Mouse (Mus musculus) left cerebral cortex, postnatal 4 days (tissue): ENCODE data around the gene Lgi2. TPM values are rescaled to one million over a fixed set of nuclear protein-coding genes. Genes with fewer than 3 reads are reported as not detected.

Experiments
- DNase-seq: peaks from one replicate; pipeline ENCODE4 v3.0.0-alpha.2; 2022
- intact Hi-C: fragments of 180-260 bp; cut with DNase I; formaldehyde crosslinking; loops from one replicate; pipeline ENCODE4 v1.15.1; 2025
- total RNA-seq, 2 experiments: library from RNA; stranded (reverse); gene quantifications; 2 replicates each; pipeline ENCODE4 v1.2.3; 2021

Lgi2 gene
- 10 to 100 TPM; 32.3 to 33.9 TPM for total RNA-seq

DNA sequence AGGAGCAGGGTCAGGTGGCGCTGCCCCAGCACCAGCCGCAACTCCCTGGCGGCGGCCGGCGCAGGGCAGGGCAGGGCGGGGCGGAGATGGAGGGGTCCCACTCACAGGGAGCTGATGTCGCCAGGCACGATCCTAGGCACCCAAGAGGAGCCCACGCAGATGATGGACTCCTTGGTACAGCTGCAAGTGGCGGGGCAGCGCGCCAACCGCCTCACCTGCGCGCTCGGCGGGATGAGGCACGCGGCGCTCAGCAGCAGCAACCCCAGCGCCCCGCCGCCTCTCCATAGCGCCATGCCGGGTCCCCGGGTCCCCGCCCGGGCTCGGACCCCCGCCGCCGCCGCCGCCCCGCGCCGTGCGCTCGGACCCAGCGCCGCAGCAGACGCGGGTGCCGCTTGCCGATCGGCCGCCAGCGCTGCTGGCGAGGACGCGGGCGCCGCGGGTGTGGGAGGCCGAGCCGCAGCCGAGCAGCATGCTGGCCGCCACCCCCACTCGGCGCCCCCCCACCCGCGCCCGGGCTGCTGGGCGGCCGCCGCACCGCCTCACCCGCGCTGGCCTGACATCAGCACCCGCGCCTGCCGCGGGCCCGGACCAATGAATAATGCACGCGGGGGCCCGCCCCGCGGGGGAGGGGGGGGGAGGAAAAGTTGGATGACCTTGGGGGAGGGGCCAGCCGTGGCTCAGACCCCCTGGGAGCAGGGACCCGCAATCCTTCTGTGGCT is at the start of gene Lgi2:
Gene Lgi2, minus strand, starts transcription at position 650 of the 719 bp plus-strand sequence.
- intact Hi-C loops = loop anchor here (5.0 kb wide), 1 partner anchor 86 kb away; no protein-coding TSS in a partner anchor

GRCm38 (mm10) chr5:52615421-52615820 is 49.2 kb upstream of the Lgi2 start:
- DNase-seq = no peak
- intact Hi-C loops = no loop called here

More for the DNA sequence above, at the start of gene Lgi2:
- DNase-seq = peak; percentile 52

DNA sequence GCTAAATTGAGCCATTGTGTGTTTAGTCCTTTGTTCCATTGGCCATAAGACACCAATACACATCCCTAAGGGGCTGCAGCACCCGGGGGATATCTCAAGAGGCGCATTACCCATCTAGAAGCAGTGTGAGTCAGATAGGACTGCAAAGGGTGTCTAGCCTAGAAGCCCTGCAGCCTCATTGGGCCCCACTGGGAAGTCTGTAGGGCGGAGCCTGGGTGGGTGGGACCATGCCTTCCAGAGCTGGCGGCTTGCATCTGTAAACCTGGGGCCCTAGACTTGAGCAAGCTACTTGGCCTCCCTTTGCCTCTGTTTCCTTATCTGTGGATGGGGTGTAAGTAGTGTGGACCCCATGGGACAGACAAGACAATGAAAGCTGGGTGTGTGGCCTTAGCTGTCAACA is 48.4 kb upstream of the Lgi2 start:
- intact Hi-C loops = no loop called here
- no peak for DNase-seq

GRCm38 (mm10) chr5:52612776-52613175 is 46.5 kb upstream of the Lgi2 start:
- DNase-seq = no peak
- intact Hi-C loops = no loop called here

DNA sequence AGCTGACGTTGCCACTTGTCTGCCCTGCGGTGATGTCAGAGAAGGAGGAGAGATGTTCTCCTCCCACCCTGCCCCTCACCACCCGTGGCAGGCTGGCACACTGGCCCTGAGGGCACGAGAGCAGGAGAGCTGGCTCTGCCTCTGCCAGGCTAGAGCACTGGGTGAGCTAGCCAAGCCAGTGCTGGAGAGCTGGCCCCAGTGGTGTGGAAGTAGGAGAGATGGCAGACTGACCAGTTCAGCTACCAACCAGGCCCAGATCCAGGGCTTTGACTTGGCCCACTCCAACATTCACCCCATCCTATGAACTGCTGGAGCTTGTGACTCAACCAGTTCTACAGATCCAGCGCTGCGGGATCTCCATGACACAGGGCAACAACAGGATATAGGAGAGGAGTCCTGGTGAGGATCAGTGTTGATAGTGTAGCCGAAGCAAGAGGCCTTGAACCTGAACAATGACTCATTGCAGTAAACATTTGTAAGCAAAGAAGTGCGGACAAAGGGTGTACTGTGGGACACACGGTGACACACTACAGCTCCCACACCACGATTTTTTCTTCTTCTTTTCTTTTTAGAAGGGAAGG is 45.1 kb upstream of the Lgi2 start:
- intact Hi-C loops = no loop called here

DNA sequence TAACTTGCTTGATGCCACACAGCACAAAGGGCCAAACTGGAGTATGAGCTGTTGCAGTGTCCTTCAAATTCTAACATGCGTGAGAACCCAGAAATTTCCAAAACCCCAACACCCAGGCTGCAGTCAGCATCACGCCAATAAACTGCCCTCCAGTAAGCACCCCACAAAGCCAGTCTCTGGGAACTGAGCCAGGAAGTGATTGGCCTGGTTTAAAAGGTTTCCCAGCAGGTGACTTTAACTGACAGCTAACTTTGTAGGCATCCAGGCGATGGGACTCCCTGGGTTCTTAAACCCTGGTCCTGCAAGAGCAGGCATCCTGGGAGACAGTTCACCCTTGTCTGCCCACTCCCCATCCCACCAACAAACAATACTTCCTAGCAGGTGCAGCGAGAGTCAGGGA is 44.0 kb upstream of the Lgi2 start:
- no peak for DNase-seq
- intact Hi-C loops = no loop called here

More for the DNA sequence above, 45.1 kb upstream of the Lgi2 start:
- DNase-seq = peak; percentile 32

DNA sequence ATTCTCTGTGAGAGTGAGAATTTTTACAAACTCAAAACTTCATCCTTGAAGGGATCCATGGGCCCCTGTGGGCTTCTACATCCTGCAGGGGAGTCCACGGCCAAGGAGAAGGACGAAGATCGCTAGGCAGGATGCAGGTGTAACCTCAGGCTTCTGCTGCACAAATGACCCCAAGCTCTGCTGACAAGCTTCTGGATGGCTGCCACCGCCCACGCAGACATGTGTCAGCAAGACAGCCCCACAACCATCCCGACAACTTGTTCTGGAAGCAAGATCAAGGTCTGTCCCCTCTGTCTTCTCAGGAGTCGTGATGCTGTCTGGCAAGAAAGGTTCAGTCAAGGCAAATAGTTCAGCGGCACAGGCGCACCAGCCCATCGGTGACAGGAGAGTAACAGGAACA is 43.4 kb upstream of the Lgi2 start:
- intact Hi-C loops = no loop called here
- peak; percentile 50 for DNase-seq

DNA sequence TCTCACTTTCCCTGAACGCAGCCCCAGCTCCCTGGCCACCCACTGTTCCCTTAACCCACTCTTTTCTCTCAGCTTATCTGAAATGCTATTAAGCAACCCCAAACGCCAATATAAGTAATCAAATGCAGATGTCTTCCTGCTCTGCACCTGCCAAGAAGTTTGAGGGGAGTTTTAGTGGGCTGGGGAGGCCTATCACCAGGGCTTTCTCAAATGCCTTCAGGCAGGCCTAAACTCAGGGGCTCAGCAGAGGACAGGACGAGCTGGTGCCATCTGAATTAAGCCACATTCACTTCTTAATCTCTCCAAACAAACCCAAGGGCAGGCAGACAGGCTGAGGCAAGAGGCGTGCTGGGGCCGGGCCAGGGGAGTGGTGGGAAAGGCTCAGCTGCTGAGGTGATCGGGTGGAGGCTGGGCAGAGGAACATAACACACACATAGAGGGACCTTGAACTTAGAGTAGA is 38.4 kb upstream of the Lgi2 start:
- intact Hi-C loops = no loop called here
- DNase-seq = no peak

GRCm38 (mm10) chr5:52590612-52591011 is 24.4 kb upstream of the Lgi2 start:
- intact Hi-C loops = no loop called here

DNA sequence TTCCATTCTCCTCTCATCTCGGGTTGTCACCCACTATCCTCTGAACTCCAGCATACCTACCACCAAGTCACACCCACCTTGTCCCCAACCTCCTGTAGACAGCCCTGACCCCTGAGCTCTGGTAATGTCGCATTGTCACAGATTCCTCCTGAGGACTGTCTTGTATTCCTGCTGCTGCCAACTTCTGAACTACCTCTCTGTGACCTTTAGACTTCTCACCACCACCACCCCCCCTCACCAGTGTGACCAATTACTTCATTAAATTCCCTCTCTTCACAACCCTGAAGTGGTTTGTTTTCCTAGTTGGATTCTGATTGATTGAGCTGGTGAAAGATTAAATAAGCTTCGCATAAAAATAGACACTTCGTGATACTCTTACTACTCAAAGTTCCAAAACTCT is 22.4 kb upstream of the Lgi2 start:
- DNase-seq = no peak
- intact Hi-C loops = no loop called here

More at GRCm38 (mm10) chr5:52590612-52591011, 24.4 kb upstream of the Lgi2 start:
- DNase-seq = no peak

- DNase-seq = no peak
- intact Hi-C loops = no loop called here
Observed at GRCm38 (mm10) chr5:52587291-52587733, 21.1 kb upstream of the Lgi2 start.

DNA sequence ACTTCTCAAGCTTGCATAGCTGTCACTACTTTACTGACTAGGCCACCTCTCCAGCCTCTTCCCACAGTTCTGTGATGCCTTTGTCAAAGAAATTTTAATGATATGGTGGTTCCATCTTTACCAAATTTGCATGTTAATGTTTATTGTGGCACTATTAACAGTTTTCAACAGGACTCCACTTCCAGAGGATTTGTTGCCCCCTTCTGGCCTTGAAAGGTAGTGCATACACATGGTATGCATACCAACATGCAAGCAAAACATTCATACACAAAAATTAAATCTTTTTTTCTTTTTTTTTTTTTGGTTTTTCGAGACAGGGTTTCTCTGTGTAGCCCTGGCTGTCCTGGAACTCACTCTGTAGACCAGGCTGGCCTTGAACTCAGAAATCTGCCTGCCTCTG is 6.3 kb upstream of the Lgi2 start:
- DNase-seq = no peak
- intact Hi-C loops = no loop called here

- intact Hi-C loops = no loop called here
- DNase-seq = no peak
Observed at GRCm38 (mm10) chr5:52570746-52571145, 4.5 kb upstream of the Lgi2 start.

GRCm38 (mm10) chr5:52565214-52565812 is 949 bp downstream of the Lgi2 start:
- DNase-seq = no peak
- intact Hi-C loops = loop anchor here (5.0 kb wide), 1 partner anchor 87 kb away; no protein-coding TSS in a partner anchor

- DNase-seq = no peak
- intact Hi-C loops = no loop called here
Observed at GRCm38 (mm10) chr5:52564351-52564750, 1.9 kb downstream of the Lgi2 start.

- intact Hi-C loops = no loop called here
- DNase-seq = no peak
Observed at GRCm38 (mm10) chr5:52560240-52560639, 6.0 kb downstream of the Lgi2 start.

- intact Hi-C loops = no loop called here
Observed at GRCm38 (mm10) chr5:52555526-52555925, 10.7 kb downstream of the Lgi2 start.

DNA sequence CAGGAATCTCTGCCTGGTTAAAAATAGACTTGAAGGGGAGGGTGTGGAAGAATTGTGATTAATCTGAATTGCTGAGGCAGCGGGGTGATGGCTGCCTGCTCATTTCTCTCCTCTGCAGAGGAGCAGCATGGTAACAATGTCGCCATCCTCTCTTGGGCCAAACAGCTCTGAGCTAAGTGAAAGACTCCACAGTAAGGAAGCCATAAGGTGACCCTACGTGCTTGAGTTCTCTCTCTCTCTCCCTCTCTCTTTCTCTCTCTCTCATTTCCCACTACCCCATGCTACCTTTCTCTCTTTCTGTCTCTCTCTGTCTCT is 15.0 kb downstream of the Lgi2 start:
- intact Hi-C loops = no loop called here
- DNase-seq = no peak

More at GRCm38 (mm10) chr5:52555526-52555925, 10.7 kb downstream of the Lgi2 start:
- DNase-seq = no peak

GRCm38 (mm10) chr5:52550613-52551317 is 15.5 kb downstream of the Lgi2 start:
- DNase-seq = no peak
- intact Hi-C loops = no loop called here

DNA sequence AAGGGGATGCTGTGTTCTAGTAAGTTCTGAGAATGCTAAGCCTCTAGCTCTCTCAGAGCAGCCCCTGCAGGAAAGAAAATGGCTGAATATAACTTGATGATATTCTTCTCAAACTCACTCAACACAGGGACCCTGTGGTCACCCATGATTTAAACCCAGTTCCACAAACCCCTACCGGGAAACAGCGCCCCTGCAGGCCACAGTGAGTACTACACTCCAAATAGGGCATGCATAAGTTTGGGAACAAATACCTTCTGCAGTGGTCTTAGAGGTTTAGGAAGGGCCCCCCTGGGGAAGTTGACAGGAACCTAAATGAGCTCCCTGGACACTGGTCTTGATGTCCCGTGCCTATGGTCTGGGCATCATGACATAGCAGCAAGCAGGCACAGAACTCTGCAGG is 19.3 kb downstream of the Lgi2 start:
- peak; percentile 16 for DNase-seq
- intact Hi-C loops = no loop called here

- intact Hi-C loops = no loop called here
- no peak for DNase-seq
Observed at GRCm38 (mm10) chr5:52543770-52544169, 22.5 kb downstream of the Lgi2 start.
